Mouse (Mus musculus) cerebellum, adult 11-12 months (tissue): ENCODE measurements at regions not wholly inside any gene's neighbourhood (a gene's known extent, or its start where the extent isn't known, plus 50 kb on each side); places are given as distances from the start of the nearest gene placed in this dataset.

Experiments
- DNase-seq: peaks from one replicate; pipeline ENCODE4 v3.0.0; 2022

GRCm38 (mm10) chr1:183895936-183896335 lies 117.2 kb upstream of the Dusp10 start:
- no peak for DNase-seq

- DNase-seq: peak; percentile 10
These were observed 115.0 kb upstream of the Dusp10 start for GRCm38 (mm10) chr1:183898091-183898490.

GRCm38 (mm10) chr1:183904564-183904963 lies 108.5 kb upstream of the Dusp10 start:
- no peak for DNase-seq

- DNase-seq: peak; percentile 7
These were observed 107.6 kb upstream of the Dusp10 start for GRCm38 (mm10) chr1:183905345-183906142.

GRCm38 (mm10) chr1:183917656-183918055 lies 95.4 kb upstream of the Dusp10 start:
- DNase-seq: no peak

- DNase-seq: no peak
These were observed 91.8 kb upstream of the Dusp10 start for GRCm38 (mm10) chr1:183921262-183921661.

- peak; percentile 11 for DNase-seq
These were observed 84.6 kb upstream of the Dusp10 start for GRCm38 (mm10) chr1:183928539-183928938.

- DNase-seq: no peak
These were observed 82.6 kb upstream of the Dusp10 start for GRCm38 (mm10) chr1:183930363-183930982.

GRCm38 (mm10) chr1:183931141-183931540 lies 82.0 kb upstream of the Dusp10 start:
- DNase-seq: no peak

- no peak for DNase-seq
These were observed 79.3 kb upstream of the Dusp10 start for GRCm38 (mm10) chr1:183933845-183934244.

GRCm38 (mm10) chr1:183937166-183937565 lies 75.9 kb upstream of the Dusp10 start:
- DNase-seq: no peak

- no peak for DNase-seq
These were observed 74.7 kb upstream of the Dusp10 start for GRCm38 (mm10) chr1:183938361-183938760.

GRCm38 (mm10) chr1:183940706-183941105 lies 72.4 kb upstream of the Dusp10 start:
- DNase-seq: no peak

GRCm38 (mm10) chr1:183946241-183946640 lies 66.9 kb upstream of the Dusp10 start:
- DNase-seq: no peak

GRCm38 (mm10) chr1:183947066-183947465 lies 66.0 kb upstream of the Dusp10 start:
- no peak for DNase-seq

- no peak for DNase-seq
These were observed 63.9 kb upstream of the Dusp10 start for GRCm38 (mm10) chr1:183949205-183949604.

GRCm38 (mm10) chr1:183954086-183954485 lies 59.0 kb upstream of the Dusp10 start:
- DNase-seq: no peak

GRCm38 (mm10) chr1:183956391-183956790 lies 56.7 kb upstream of the Dusp10 start:
- DNase-seq: no peak

- DNase-seq: no peak
These were observed 51.7 kb upstream of the Dusp10 start for GRCm38 (mm10) chr1:183961383-183961782.

GRCm38 (mm10) chr1:183962486-183962885 lies 50.6 kb upstream of the Dusp10 start:
- no peak for DNase-seq

- DNase-seq: no peak
These were observed 49.8 kb upstream of the Dusp10 start for GRCm38 (mm10) chr1:183963286-183963685.
